Mouse (Mus musculus) limb, embryonic 15.5 days (tissue): ENCODE measurements around the gene Hand2. TPM values are rescaled to one million over a fixed set of nuclear protein-coding genes. Genes with fewer than 3 reads are reported as not detected.

Source experiments
- ATAC-seq: fragments of 200-750 bp; cut with Nextera tagmentation; 2 replicates; pipeline ENCODE4 v1.8.0; 2017; ENCODE audit warnings: low read depth, moderate TSS enrichment; ENCODE audit not compliant: insufficient number of reproducible peaks, low FRiP score, low TSS enrichment
- H3K27ac ChIP-seq: fragments of 300-500 bp; sonication (generic); 2 replicates; pipeline ENCODE4 v1.5.1; 2015; ENCODE audit warnings: moderate library complexity, mild to moderate bottlenecking, inconsistent platforms
- H3K27me3 ChIP-seq: fragments of 300-500 bp; sonication (generic); 2 replicates; pipeline ENCODE4 v1.6.1; 2015; ENCODE audit warnings: inconsistent platforms
- H3K36me3 ChIP-seq: fragments of 300-500 bp; sonication (generic); 2 replicates; pipeline ENCODE4 v1.6.1; 2015; ENCODE audit warnings: inconsistent platforms
- H3K4me1 ChIP-seq: fragments of 300-500 bp; sonication (generic); 2 replicates; pipeline ENCODE4 v1.6.1; 2015; ENCODE audit warnings: inconsistent platforms
- H3K4me2 ChIP-seq: fragments of 300-500 bp; sonication (generic); 2 replicates; pipeline ENCODE4 v1.6.1; 2015; ENCODE audit warnings: mild to moderate bottlenecking, inconsistent platforms
- H3K4me3 ChIP-seq: fragments of 300-500 bp; sonication (generic); 2 replicates; pipeline ENCODE4 v1.5.1; 2015; ENCODE audit warnings: mild to moderate bottlenecking, inconsistent platforms
- H3K9ac ChIP-seq: fragments of 300-500 bp; sonication (generic); 2 replicates; pipeline ENCODE4 v1.6.1; 2015; ENCODE audit warnings: inconsistent platforms
- H3K9me3 ChIP-seq: fragments of 300-500 bp; sonication (generic); 2 replicates; pipeline ENCODE4 v1.6.1; 2016; ENCODE audit warnings: inconsistent platforms
- WGBS: fragments of 180-500 bp; shearing (Covaris S2); methylation state at CpG from one replicate; pipeline ENCODE4 v1.1.7; 2015; 5-methylcytosine and 5-hydroxymethylcytosine counted together
- polyA plus RNA-seq: library from polyadenylated mRNA; unstranded; fragments of >200 nt; fragmentation: Nextera tagmentation; extraction: Ambion mirVana; gene quantifications from 2 replicates; pipeline ENCODE4 v1.2.1, GENCODE M21; 2015

Hand2 gene
- polyA plus RNA-seq, 1 experiment from 2014 or later: 6.6 TPM

GRCm38 (mm10) chr8:57334714-57335113 lies 13.9 kb downstream of the Hand2 start:
- H3K9ac ChIP-seq: no peak overlapping the region
- 18% methylated on average over 5 of the region's 5 CpGs for WGBS
- peaks cover 70% of the 10 kb centered on the region for H3K27me3 ChIP-seq

GRCm38 (mm10) chr8:57337271-57338030 lies 16.7 kb downstream of the Hand2 start:
- 64% methylated on average over 4 of the region's 4 CpGs for WGBS
- Histone ChIP-seq H3K4me3 (no peak overlapping the region), H3K4me2 (no peak overlapping the region), H3K9me3 (no peaks in the 10 kb centered on the region), H3K4me1 (peaks cover 37% of the 10 kb centered on the region), H3K9ac (no peak overlapping the region), H3K27ac (no peak overlapping the region), H3K36me3 (no peaks in the 10 kb centered on the region), H3K27me3 (peaks cover 69% of the 10 kb centered on the region)
- ATAC-seq: no peak

More at GRCm38 (mm10) chr8:57334714-57335113, 13.9 kb downstream of the Hand2 start:
- Histone ChIP-seq H3K27ac (peak overlapping the region; percentile 74; the same call in 1 of the 2 replicates), H3K4me2 (peak overlapping the region; percentile 75), H3K9me3 (no peaks in the 10 kb centered on the region), H3K4me1 (peaks cover 22% of the 10 kb centered on the region), H3K4me3 (peak overlapping the region; percentile 37; the same call in 1 of the 2 replicates), H3K36me3 (no peaks in the 10 kb centered on the region)
- ATAC-seq: no peak

- H3K27ac ChIP-seq: no peak overlapping the region
- ATAC-seq: no peak
- H3K4me2 ChIP-seq: peak overlapping the region; percentile 53
- no peaks in the 10 kb centered on the region for H3K9me3 ChIP-seq
- WGBS: 32% methylated on average over 14 of the region's 14 CpGs
- no peak overlapping the region for H3K9ac ChIP-seq
- H3K4me1 ChIP-seq: peaks cover 28% of the 10 kb centered on the region
- no peak overlapping the region for H3K4me3 ChIP-seq
- H3K36me3 ChIP-seq: no peaks in the 10 kb centered on the region
- peaks cover 83% of the 10 kb centered on the region for H3K27me3 ChIP-seq
These were observed 19.2 kb downstream of the Hand2 start for GRCm38 (mm10) chr8:57339711-57340650.

GRCm38 (mm10) chr8:57340840-57341540 lies 20.2 kb downstream of the Hand2 start:
- H3K9me3 ChIP-seq: no peaks in the 10 kb centered on the region
- peak overlapping the region; percentile 7; the same call in 1 of the 2 replicates for H3K9ac ChIP-seq
- H3K4me1 ChIP-seq: peaks cover 32% of the 10 kb centered on the region
- H3K4me3 ChIP-seq: peak overlapping the region; percentile 39
- 5% methylated on average over 41 of the region's 41 CpGs for WGBS
- 0 out of 2 replicates have a peak, but pooled peaks have one; percentile 51 for ATAC-seq
- no peaks in the 10 kb centered on the region for H3K36me3 ChIP-seq
- H3K27ac ChIP-seq: peak overlapping the region; percentile 28
- H3K4me2 ChIP-seq: peak overlapping the region; percentile 53
- peaks cover 82% of the 10 kb centered on the region for H3K27me3 ChIP-seq

- Histone ChIP-seq H3K27ac (peak overlapping the region; percentile 28), H3K27me3 (peaks cover 86% of the 10 kb centered on the region), H3K9me3 (no peaks in the 10 kb centered on the region), H3K9ac (no peak overlapping the region), H3K4me1 (peaks cover 32% of the 10 kb centered on the region), H3K36me3 (no peaks in the 10 kb centered on the region), H3K4me2 (peak overlapping the region; percentile 53), H3K4me3 (peak overlapping the region; percentile 39)
- no peak for ATAC-seq
- WGBS: 16% methylated on average over 6 of the region's 6 CpGs
These were observed 20.7 kb downstream of the Hand2 start for GRCm38 (mm10) chr8:57341541-57341840.

- no peaks in the 10 kb centered on the region for H3K9me3 ChIP-seq
- WGBS: 20% methylated on average over 12 of the region's 12 CpGs
- no peak for ATAC-seq
- H3K4me1 ChIP-seq: peaks cover 32% of the 10 kb centered on the region
- H3K36me3 ChIP-seq: no peaks in the 10 kb centered on the region
- no peak overlapping the region for H3K4me2 ChIP-seq
- H3K27ac ChIP-seq: no peak overlapping the region
- H3K27me3 ChIP-seq: peaks cover 87% of the 10 kb centered on the region
- H3K4me3 ChIP-seq: no peak overlapping the region
- H3K9ac ChIP-seq: no peak overlapping the region
These were observed 21.8 kb downstream of the Hand2 start for GRCm38 (mm10) chr8:57342386-57343090.

- Histone ChIP-seq H3K27ac (no peak overlapping the region), H3K9me3 (no peaks in the 10 kb centered on the region), H3K9ac (no peak overlapping the region), H3K4me2 (no peak overlapping the region), H3K27me3 (peaks cover 91% of the 10 kb centered on the region), H3K4me1 (peaks cover 34% of the 10 kb centered on the region), H3K36me3 (no peaks in the 10 kb centered on the region), H3K4me3 (no peak overlapping the region)
- 30% methylated on average over 6 of the region's 6 CpGs for WGBS
- ATAC-seq: no peak
These were observed 23.0 kb downstream of the Hand2 start for GRCm38 (mm10) chr8:57343731-57344315.

GRCm38 (mm10) chr8:57344956-57345870 lies 24.4 kb downstream of the Hand2 start:
- Histone ChIP-seq H3K9me3 (no peaks in the 10 kb centered on the region), H3K4me2 (no peak overlapping the region), H3K36me3 (no peaks in the 10 kb centered on the region), H3K4me3 (no peak overlapping the region), H3K27me3 (peaks cover 81% of the 10 kb centered on the region), H3K9ac (no peak overlapping the region), H3K4me1 (peaks cover 38% of the 10 kb centered on the region), H3K27ac (no peak overlapping the region)
- WGBS: 26% methylated on average over 23 of the region's 23 CpGs
- no peak for ATAC-seq

- ATAC-seq: no peak
- peaks cover 30% of the 10 kb centered on the region for H3K4me1 ChIP-seq
- peaks cover 80% of the 10 kb centered on the region for H3K27me3 ChIP-seq
- no peaks in the 10 kb centered on the region for H3K36me3 ChIP-seq
- H3K27ac ChIP-seq: no peak overlapping the region
- no peak overlapping the region for H3K4me3 ChIP-seq
- no peak overlapping the region for H3K9ac ChIP-seq
- no peaks in the 10 kb centered on the region for H3K9me3 ChIP-seq
- WGBS: 54% methylated on average over 7 of the region's 7 CpGs
- H3K4me2 ChIP-seq: no peak overlapping the region
These were observed 25.6 kb downstream of the Hand2 start for GRCm38 (mm10) chr8:57346371-57346770.

- WGBS: 46% methylated on average over 5 of the region's 5 CpGs
- peaks cover 23% of the 10 kb centered on the region for H3K4me1 ChIP-seq
- H3K27me3 ChIP-seq: peaks cover 80% of the 10 kb centered on the region
These were observed 26.4 kb downstream of the Hand2 start for GRCm38 (mm10) chr8:57347141-57347540.

More at GRCm38 (mm10) chr8:57347141-57347540, 26.4 kb downstream of the Hand2 start:
- no peak for ATAC-seq
- H3K36me3 ChIP-seq: no peaks in the 10 kb centered on the region
- no peak overlapping the region for H3K4me3 ChIP-seq
- no peak overlapping the region for H3K27ac ChIP-seq
- H3K9ac ChIP-seq: no peak overlapping the region
- no peak overlapping the region for H3K4me2 ChIP-seq
- no peaks in the 10 kb centered on the region for H3K9me3 ChIP-seq
